Mouse (Mus musculus): Measurements from ENCODE around the gene Fermt1. TPM values are rescaled to one million over a fixed set of nuclear protein-coding genes. Genes with fewer than 3 reads are reported as not detected.

The Fermt1 gene
- polyA plus RNA-seq, 1 experiment from 2014 or later = 69.7 TPM

- Histone ChIP-seq H3K4me2 (replicated peaks; ENCODE audit: low read depth) (no peak overlapping the region), H3K36me3 (ENCODE audit: control insufficient read depth, insufficient read depth) (peaks cover 6% of the 10 kb centered on the region; the same call in 1 of the 2 replicates), H3K4me1 (replicated peaks; ENCODE audit: control insufficient read depth, insufficient read depth, low read length) (peaks cover 8% of the 10 kb centered on the region), H3K4me3 (ENCODE audit: low read depth, low read length) (no peak overlapping the region), H3K27me3 (replicated peaks; ENCODE audit: control insufficient read depth, insufficient read depth, low read length) (no peaks in the 10 kb centered on the region), H3K9ac (ENCODE audit: low read depth, low read length) (no peak overlapping the region), H3K9me3 (ENCODE audit: control insufficient read depth) (no peaks in the 10 kb centered on the region), H3K27ac (ENCODE audit: low read depth, low read length) (no peak overlapping the region)
- 46% methylated on average over 2 of the region's 2 CpGs for WGBS
- no peak for ATAC-seq
- no peak for TF ChIP-seq CTCF (IDR thresholded peaks at IDR 0.05; ENCODE audit: low read depth)
Measured at GRCm38 (mm10) chr2:132927871-132928270, 17.8 kb downstream of the Fermt1 start.

GRCm38 (mm10) chr2:132927298-132927697 is 18.4 kb downstream of the Fermt1 start:
- Histone ChIP-seq H3K4me3 (ENCODE audit: low read depth, low read length) (no peak overlapping the region), H3K4me2 (replicated peaks; ENCODE audit: low read depth) (no peak overlapping the region), H3K27me3 (replicated peaks; ENCODE audit: control insufficient read depth, insufficient read depth, low read length) (no peaks in the 10 kb centered on the region), H3K9me3 (ENCODE audit: control insufficient read depth) (no peaks in the 10 kb centered on the region), H3K27ac (ENCODE audit: low read depth, low read length) (no peak overlapping the region), H3K9ac (ENCODE audit: low read depth, low read length) (no peak overlapping the region), H3K36me3 (ENCODE audit: control insufficient read depth, insufficient read depth) (peaks cover under 1% of the 10 kb centered on the region; the same call in 1 of the 2 replicates), H3K4me1 (replicated peaks; ENCODE audit: control insufficient read depth, insufficient read depth, low read length) (peaks cover 8% of the 10 kb centered on the region)
- WGBS = 69% methylated on average over 2 of the region's 2 CpGs
- ATAC-seq = no peak
- no peak for TF ChIP-seq CTCF (IDR thresholded peaks at IDR 0.05; ENCODE audit: low read depth)

GRCm38 (mm10) chr2:132923290-132924085 is 22.2 kb downstream of the Fermt1 start:
- Histone ChIP-seq H3K4me3 (ENCODE audit: low read depth, low read length) (no peak overlapping the region), H3K36me3 (ENCODE audit: control insufficient read depth, insufficient read depth) (peaks cover 6% of the 10 kb centered on the region; the same call in 1 of the 2 replicates), H3K4me1 (replicated peaks; ENCODE audit: control insufficient read depth, insufficient read depth, low read length) (peaks cover 12% of the 10 kb centered on the region), H3K9ac (ENCODE audit: low read depth, low read length) (no peak overlapping the region), H3K27ac (ENCODE audit: low read depth, low read length) (peak overlapping the region; percentile 86), H3K4me2 (replicated peaks; ENCODE audit: low read depth) (no peak overlapping the region; the same call in 1 of the 2 replicates), H3K9me3 (ENCODE audit: control insufficient read depth) (no peaks in the 10 kb centered on the region), H3K27me3 (replicated peaks; ENCODE audit: control insufficient read depth, insufficient read depth, low read length) (no peaks in the 10 kb centered on the region)
- ATAC-seq = peak; percentile 93
- TF ChIP-seq CTCF (IDR thresholded peaks at IDR 0.05; ENCODE audit: low read depth) = no peak
- 18% methylated on average over 8 of the region's 8 CpGs for WGBS

- H3K4me2 ChIP-seq (replicated peaks; ENCODE audit: low read depth) = no peak overlapping the region; the same call in 1 of the 2 replicates
- no peaks in the 10 kb centered on the region for H3K27me3 ChIP-seq (replicated peaks; ENCODE audit: control insufficient read depth, insufficient read depth, low read length)
- no peak overlapping the region for H3K9ac ChIP-seq (ENCODE audit: low read depth, low read length)
- peaks cover 14% of the 10 kb centered on the region for H3K36me3 ChIP-seq (ENCODE audit: control insufficient read depth, insufficient read depth)
- no peak overlapping the region for H3K4me3 ChIP-seq (ENCODE audit: low read depth, low read length)
- H3K4me1 ChIP-seq (replicated peaks; ENCODE audit: control insufficient read depth, insufficient read depth, low read length) = peaks cover 9% of the 10 kb centered on the region
- ATAC-seq = peak; percentile 81
- H3K9me3 ChIP-seq (ENCODE audit: control insufficient read depth) = no peaks in the 10 kb centered on the region
- 33% methylated on average over 9 of the region's 9 CpGs for WGBS
- TF ChIP-seq CTCF (IDR thresholded peaks at IDR 0.05; ENCODE audit: low read depth) = no peak
- peak overlapping the region; percentile 75 for H3K27ac ChIP-seq (ENCODE audit: low read depth, low read length)
Measured at GRCm38 (mm10) chr2:132922076-132922873, 23.4 kb downstream of the Fermt1 start.

GRCm38 (mm10) chr2:132914785-132915184 is 30.9 kb downstream of the Fermt1 start:
- H3K4me3 ChIP-seq (ENCODE audit: low read depth, low read length) = no peak overlapping the region
- no peaks in the 10 kb centered on the region for H3K27me3 ChIP-seq (replicated peaks; ENCODE audit: control insufficient read depth, insufficient read depth, low read length)
- H3K4me1 ChIP-seq (replicated peaks; ENCODE audit: control insufficient read depth, insufficient read depth, low read length) = no peaks in the 10 kb centered on the region
- H3K4me2 ChIP-seq (replicated peaks; ENCODE audit: low read depth) = no peak overlapping the region
- peaks cover 57% of the 10 kb centered on the region for H3K36me3 ChIP-seq (ENCODE audit: control insufficient read depth, insufficient read depth)
- ATAC-seq = no peak
- H3K9me3 ChIP-seq (ENCODE audit: control insufficient read depth) = no peaks in the 10 kb centered on the region
- no peak for TF ChIP-seq CTCF (IDR thresholded peaks at IDR 0.05; ENCODE audit: low read depth)
- H3K9ac ChIP-seq (ENCODE audit: low read depth, low read length) = no peak overlapping the region
- WGBS = 78% methylated on average over 1 of the region's 1 CpGs
- H3K27ac ChIP-seq (ENCODE audit: low read depth, low read length) = no peak overlapping the region

- Histone ChIP-seq H3K4me2 (replicated peaks; ENCODE audit: low read depth) (no peak overlapping the region), H3K9me3 (ENCODE audit: control insufficient read depth) (no peaks in the 10 kb centered on the region), H3K4me3 (ENCODE audit: low read depth, low read length) (no peak overlapping the region), H3K4me1 (replicated peaks; ENCODE audit: control insufficient read depth, insufficient read depth, low read length) (no peaks in the 10 kb centered on the region), H3K9ac (ENCODE audit: low read depth, low read length) (no peak overlapping the region), H3K36me3 (ENCODE audit: control insufficient read depth, insufficient read depth) (peaks cover 33% of the 10 kb centered on the region), H3K27me3 (replicated peaks; ENCODE audit: control insufficient read depth, insufficient read depth, low read length) (no peaks in the 10 kb centered on the region), H3K27ac (ENCODE audit: low read depth, low read length) (no peak overlapping the region)
- TF ChIP-seq CTCF (IDR thresholded peaks at IDR 0.05; ENCODE audit: low read depth) = peak; percentile 73
- 37% methylated on average over 8 of the region's 8 CpGs for WGBS
- ATAC-seq = no peak
Measured at GRCm38 (mm10) chr2:132906763-132907162, 38.9 kb downstream of the Fermt1 start.
